Mouse (Mus musculus) testis, adult 2 months (tissue): Measurements from ENCODE around the gene Ap5s1.

Experiments used
- CTCF ChIP-seq: fragments of 200-500 bp; IDR thresholded peaks from 2 replicates; pipeline ENCODE4 v1.5.1; 2012; ENCODE audit warnings: low read depth, mild to moderate bottlenecking, inconsistent platforms, low read length, moderate library complexity; ENCODE audit not compliant: control insufficient read depth, insufficient read depth, insufficient replicate concordance
- POLR2A ChIP-seq: fragments of 200-500 bp; IDR thresholded peaks from 2 replicates; pipeline ENCODE4 v1.6.1; 2012; ENCODE audit warnings: low read depth, mild to moderate bottlenecking, inconsistent platforms, low read length, moderate library complexity; ENCODE audit not compliant: control insufficient read depth

DNA sequence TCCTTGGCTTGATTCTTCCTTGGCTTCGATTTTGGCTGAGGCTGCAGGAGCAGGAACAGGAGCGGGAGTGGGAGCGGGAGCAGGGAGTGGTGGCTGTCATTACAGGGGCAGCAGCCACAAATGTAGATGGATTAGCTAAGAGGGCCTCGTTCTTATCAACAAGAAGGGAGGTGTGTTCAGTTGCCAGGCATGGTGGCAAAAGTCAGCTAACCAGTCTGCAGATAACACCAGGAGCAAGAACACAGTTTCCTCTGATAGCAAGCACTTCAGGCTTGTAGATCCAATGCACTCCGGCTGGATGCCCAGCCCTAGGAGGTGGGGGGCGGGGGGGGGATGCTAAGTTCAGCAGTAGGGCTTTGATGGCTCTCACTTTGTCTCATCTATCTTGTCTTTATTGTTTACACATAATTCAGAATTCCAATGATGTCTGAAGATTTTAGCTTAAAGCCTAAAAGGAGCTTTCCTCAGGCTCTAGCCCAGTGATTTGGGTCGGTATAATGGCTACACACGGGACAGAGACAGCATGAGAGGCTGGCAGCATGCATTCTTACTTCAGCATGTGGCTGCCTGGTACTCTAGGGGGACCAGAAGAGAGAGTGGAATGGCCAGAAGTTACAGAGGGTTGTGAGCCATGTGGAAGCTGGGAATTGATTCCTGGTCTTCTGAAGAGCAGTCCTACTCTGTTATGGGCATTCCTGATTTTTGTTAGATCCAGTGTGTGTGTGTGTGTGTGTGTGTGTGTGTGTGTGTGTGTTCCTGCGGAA lies 53.8 kb downstream of the Ap5s1 start:
- no peak for TF ChIP-seq CTCF
- TF ChIP-seq POLR2A: no peak
